Comparison of ENCODE assay signal across 8 mouse cellular contexts in genomic region chr5:74277712-74278111, GRCm38 (mm10).
DNase-seq lines count a peak whose midpoint lies in the region; ATAC-seq and TF ChIP-seq lines count a peak whose summit lies in the region.

No protein-coding gene starts in this region.

- intact Hi-C loops in heart, postnatal 25 days (cut with DNase I): loop anchor here (2.0 to 5.0 kb wide), 8 partner anchors 80 to 590 kb away; partner anchors contain the start of genes Rasl11b and Usp46

- H3K36me3 ChIP-seq in forebrain, embryonic 16.5 days (ENCODE audit: control insufficient read depth, insufficient read depth): no peaks in the 10 kb centered on the region
- H3K36me3 ChIP-seq in lung, embryonic 14.5 days (ENCODE audit: insufficient read depth): no peaks in the 10 kb centered on the region

- no peak overlapping the region for H3K27ac ChIP-seq in forebrain, embryonic 16.5 days (ENCODE audit: low read length)
- H3K27ac ChIP-seq in lung, embryonic 14.5 days (ENCODE audit: low read depth): no peak overlapping the region

- peak; percentile 84 for ATAC-seq in cerebellum, adult (ENCODE audit: insufficient number of reproducible peaks, low FRiP score, low TSS enrichment)
- peak; percentile 86 for ATAC-seq in forebrain, embryonic 16.5 days
- ATAC-seq in lung, embryonic 14.5 days (ENCODE audit: insufficient read depth): peak; percentile 85

- no peaks in the 10 kb centered on the region for H3K9me3 ChIP-seq in forebrain, embryonic 16.5 days (ENCODE audit: control insufficient read depth, low read length)
- no peaks in the 10 kb centered on the region for H3K9me3 ChIP-seq in lung, embryonic 14.5 days (ENCODE audit: low read depth, low read length)

- no peak overlapping the region for H3K9ac ChIP-seq in forebrain, embryonic 16.5 days (replicated peaks; ENCODE audit: low read depth, low read length)
- no peak overlapping the region for H3K9ac ChIP-seq in lung, embryonic 14.5 days

- peak overlapping the region; percentile 13; the same call in 1 of the 2 replicates for H3K4me2 ChIP-seq in forebrain, embryonic 16.5 days (ENCODE audit: low read length)
- no peak overlapping the region for H3K4me2 ChIP-seq in lung, embryonic 14.5 days

- H3K4me3 ChIP-seq in forebrain, embryonic 16.5 days (replicated peaks; ENCODE audit: low read length): no peak overlapping the region
- no peak overlapping the region for H3K4me3 ChIP-seq in lung, embryonic 14.5 days (ENCODE audit: low read depth, low read length)

- peak; percentile 99 for TF ChIP-seq CTCF in lung, embryonic 14.5 days (IDR thresholded peaks at IDR 0.05; ENCODE audit: low read depth)

- DNase-seq in ES-CJ7 (ENCODE audit: low read depth, low spot score): peak; percentile 79
- DNase-seq in heart, postnatal 25 days (ENCODE audit: low spot score): peak; percentile 65
- peak; percentile 95 for DNase-seq in layer of hippocampus, adult 11-12 months (ENCODE audit: low spot score)
- peak; percentile 98 for DNase-seq in lung, embryonic 14.5 days
- peak; percentile 88 for DNase-seq in ovary, postnatal 14 days (ENCODE audit: low spot score)
- DNase-seq in thymus, postnatal 10 days (ENCODE audit: low spot score in 2 of 2): peak; percentile 74 to 88

- peaks cover 7% of the 10 kb centered on the region; the same call in 1 of the 2 replicates for H3K4me1 ChIP-seq in forebrain, embryonic 16.5 days (replicated peaks; ENCODE audit: control insufficient read depth, insufficient read depth, low read length)
- H3K4me1 ChIP-seq in lung, embryonic 14.5 days (ENCODE audit: insufficient read depth): peaks cover 11% of the 10 kb centered on the region

- WGBS in forebrain, embryonic 16.5 days: 9% methylated on average over 3 of the region's 3 CpGs
- 0% methylated on average over 3 of the region's 3 CpGs for WGBS in lung, embryonic 14.5 days

- no peaks in the 10 kb centered on the region for H3K27me3 ChIP-seq in forebrain, embryonic 16.5 days (replicated peaks; ENCODE audit: control insufficient read depth, insufficient read depth, low read length)
- H3K27me3 ChIP-seq in lung, embryonic 14.5 days (ENCODE audit: insufficient read depth, low read length): no peaks in the 10 kb centered on the region
